Mouse (Mus musculus) adipocyte (in vitro differentiated cells): ENCODE data around the gene Uso1.

Experiments used
- DNase-seq: peaks from one replicate; pipeline ENCODE4 v3.0.0-alpha.2; 2016; ENCODE audit warnings: low spot score

Uso1 gene

GRCm38 (mm10) chr5:92196895-92197811 lies 59.4 kb downstream of the Uso1 start:
- DNase-seq = no peak

DNA sequence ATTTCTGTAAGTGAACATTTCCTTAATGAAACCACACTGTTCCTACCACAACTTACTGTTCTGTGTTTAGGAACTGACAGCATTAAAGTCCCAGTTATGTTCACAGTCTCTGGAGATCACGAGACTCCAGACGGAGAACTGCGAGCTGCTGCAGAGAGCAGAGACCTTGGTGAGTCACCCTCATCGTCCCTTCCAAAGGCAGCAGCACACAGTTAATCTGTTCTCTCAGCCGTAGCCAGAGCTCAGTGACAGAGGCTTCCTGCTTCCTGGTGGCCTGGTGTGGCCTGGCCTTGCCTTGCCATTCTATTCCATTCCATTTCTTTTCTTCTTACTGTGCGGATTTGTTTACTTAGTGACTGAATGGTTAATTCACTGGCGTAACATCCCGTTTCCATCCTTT lies 60.5 kb downstream of the Uso1 start:
- DNase-seq = no peak

- no peak for DNase-seq
Observed at GRCm38 (mm10) chr5:92204162-92205036, 66.7 kb downstream of the Uso1 start.

DNA sequence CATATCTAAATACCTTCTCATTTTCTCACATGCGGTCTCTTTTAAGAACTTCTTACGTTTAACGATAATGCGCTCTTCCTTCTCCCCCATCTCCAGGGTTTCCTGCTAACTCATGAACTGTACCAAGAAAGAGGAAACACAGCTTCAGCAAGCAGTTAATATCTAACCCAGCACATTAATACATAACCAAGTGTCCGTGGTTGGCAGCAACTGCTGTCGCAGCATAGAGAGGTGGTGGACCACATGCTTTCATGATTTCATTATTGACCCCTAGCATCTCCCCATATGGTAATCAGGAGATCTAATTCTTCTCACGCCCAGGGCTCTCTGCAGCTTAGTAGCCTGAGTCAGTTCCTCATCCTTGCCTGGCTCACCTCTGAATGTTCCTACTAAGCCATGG lies 67.4 kb downstream of the Uso1 start:
- DNase-seq = no peak

DNA sequence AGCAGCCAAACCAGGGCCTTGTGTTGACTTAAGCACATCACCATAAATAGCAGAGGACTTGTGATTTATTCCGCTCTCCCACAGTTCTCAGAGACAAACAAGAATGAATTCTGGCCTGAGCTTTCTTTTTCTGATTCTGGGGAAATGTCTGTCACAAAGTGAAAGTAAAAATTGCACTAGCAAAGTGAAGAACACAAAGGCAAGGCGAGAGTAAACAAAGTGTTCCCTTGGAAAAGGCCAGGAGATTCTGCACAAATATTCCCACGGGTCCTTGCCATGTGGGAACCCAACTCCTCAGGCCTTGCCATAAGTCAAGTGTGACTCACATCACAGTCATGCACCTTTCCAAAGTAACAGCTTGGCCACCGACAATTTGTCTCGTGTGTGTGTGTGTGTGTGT lies 68.0 kb downstream of the Uso1 start:
- peak; percentile 96 for DNase-seq

DNA sequence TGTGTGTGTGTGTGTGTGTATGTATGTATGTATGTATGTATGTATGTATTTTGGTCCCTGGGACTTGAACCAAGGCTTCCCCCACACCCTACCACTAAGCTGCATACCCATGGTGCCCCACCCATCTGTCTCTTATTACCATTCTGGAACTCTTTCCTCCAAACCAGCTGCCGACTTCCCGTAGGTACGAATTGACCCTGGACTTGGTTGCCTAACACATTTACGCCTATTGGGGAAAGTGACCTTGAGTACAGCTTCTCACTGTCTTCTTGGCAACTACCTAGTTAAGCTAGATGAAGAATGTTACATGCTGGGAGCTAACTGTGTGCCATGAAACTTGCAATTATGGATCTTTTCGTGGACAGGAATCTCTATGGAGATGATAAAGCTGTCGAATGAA lies 68.4 kb downstream of the Uso1 start:
- DNase-seq = peak; percentile 33

GRCm38 (mm10) chr5:92210205-92210604 lies 72.5 kb downstream of the Uso1 start:
- no peak for DNase-seq

- DNase-seq = peak; percentile 82
Observed at GRCm38 (mm10) chr5:92212231-92212630, 74.5 kb downstream of the Uso1 start.

DNA sequence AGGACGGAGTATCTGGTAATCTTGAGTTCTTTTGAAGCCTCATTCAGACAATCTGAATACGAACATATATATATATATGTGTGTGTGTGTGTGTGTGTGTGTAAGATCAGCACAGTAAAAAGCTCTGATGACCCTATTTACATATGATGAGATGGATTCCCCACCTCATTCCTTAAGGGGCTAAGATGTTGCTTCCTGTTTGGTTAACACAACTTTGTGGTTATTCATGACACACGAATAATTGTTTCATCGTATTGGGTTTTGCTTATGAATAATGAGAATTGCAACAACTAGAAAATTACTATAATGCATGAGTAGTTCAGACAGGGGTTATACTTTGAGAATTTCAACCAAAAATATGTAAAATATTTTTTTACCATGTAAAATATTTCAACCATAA lies 77.6 kb downstream of the Uso1 start, which contains the start of gene U90926:
TSS of gene U90926 (minus strand) at position 101 of the 400 bp plus-strand sequence.
- no peak for DNase-seq

DNA sequence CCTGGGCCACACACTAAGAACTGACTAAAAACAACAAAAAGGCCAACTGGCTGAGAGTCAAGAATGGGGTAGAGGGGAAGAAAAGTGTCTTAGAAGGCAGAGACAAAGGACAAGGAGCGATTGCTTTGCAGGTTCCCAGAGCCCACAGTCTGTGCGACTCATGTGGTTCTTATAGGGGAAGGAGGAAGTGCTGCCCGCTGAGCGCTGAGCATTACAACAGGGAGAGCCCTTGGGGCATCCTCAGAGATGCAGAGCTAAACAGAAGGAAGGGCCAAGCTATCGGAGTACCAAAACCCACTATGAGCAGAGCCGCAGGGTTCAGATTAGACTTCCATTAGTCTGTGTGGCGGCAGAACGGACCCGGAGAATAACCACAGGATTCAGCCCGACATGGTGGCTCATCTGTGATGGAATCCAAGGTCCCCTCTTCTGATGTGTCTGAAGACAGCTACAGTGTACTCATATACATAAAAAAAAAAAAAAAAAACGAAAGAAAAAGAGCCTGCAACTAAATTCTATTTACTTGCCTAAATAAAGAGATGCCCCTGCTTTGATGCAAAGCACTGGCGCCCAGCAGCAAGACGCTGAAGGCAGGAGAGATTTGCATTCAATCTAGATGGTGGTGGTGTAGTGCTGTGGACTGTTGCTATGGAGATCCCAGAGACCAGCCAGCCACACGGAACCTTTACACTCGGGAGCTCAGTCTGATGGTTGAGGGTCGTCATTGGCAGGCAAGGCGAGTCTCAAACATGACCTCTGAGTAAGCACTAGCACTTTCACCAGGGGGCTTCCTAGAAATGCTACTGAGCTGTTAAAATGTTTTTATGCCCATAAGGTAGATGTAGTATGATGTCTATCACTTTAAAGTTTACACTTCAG lies 81.4 kb downstream of the Uso1 start:
- DNase-seq = no peak

- DNase-seq = peak; percentile 82
Observed at GRCm38 (mm10) chr5:92219826-92220225, 82.1 kb downstream of the Uso1 start.

- DNase-seq = peak; percentile 56
Observed at GRCm38 (mm10) chr5:92220287-92220902, 82.7 kb downstream of the Uso1 start.

DNA sequence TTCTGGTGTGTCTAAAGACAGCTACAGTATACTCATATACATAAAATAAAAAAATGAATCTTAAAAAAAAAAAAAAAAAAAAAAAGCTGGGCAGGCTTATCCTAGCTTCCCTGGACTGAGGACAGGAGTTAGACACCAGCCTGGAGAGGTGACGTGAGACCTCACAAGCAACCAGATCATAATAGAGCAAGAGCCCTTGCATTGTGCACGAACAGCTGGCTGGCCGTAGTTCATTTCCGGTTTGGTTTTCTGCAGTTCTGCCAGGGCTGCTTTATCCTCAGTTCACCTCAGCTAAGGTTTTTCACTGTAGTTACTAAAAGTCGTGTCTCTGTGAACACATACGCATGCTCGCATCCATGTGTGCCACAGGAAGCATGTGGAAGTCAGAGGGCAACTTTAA lies 90.0 kb downstream of the Uso1 start:
- no peak for DNase-seq

DNA sequence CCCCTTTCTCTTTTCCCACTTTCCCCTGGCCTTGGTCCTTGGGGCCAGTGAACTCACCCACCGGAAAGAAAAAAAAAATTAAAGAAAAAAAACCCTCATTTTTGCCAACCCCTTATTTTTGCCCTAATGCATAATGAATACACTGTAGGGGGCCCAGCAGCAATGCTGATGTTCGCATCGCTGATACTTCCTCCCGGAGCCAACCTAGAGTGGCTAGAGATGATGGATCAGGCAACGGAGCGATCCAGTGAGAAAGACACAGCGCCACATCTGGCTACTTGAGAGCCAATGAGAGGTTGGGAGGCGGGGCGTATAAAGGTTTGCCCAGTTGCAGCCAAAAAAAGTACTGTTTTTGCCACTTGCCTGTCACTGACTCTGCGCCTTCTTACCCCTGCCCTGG lies 91.0 kb downstream of the Uso1 start:
- DNase-seq = no peak

- DNase-seq = no peak
Observed at GRCm38 (mm10) chr5:92229514-92229913, 91.8 kb downstream of the Uso1 start.

DNA sequence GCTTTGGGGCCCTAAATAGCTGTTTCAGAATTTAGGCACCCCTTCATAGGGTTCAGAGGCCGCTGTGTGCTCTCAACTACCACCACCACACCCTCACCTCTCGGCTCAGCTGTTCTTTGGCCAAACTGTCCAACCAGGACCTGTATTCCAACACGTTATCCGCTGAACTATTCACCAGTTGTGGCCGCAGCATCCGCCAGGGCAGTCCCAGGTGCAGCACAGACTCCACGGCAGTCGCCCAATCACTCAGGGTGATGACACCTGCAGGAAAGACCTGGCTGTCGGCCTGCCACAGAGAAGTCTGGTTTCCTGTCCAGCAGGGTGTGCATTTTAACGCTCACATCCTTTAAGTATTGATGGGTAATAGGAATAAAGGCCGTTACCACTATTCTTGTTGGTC lies 92.6 kb downstream of the Uso1 start:
- DNase-seq = no peak

DNA sequence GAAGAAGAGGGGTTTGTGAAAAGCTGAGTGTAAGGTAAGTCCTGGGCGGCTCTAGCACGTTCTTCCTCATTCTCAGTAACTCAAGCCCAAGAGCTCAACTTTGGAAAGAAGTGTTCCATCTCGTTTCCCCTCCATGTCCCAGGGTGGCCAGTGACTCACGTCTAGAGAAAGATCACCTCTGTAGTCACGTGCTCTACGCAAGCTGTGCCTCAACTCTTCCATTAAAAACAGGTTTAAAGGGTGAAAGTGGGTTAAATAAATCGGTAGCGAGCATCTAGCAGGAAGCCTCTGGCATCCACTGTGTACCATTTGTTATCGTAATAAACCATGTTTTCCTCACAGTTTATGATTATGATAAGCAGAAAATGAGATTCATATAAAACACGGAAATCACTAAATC lies 94.1 kb downstream of the Uso1 start:
- no peak for DNase-seq

GRCm38 (mm10) chr5:92233366-92233765 lies 95.6 kb downstream of the Uso1 start:
- DNase-seq = no peak

DNA sequence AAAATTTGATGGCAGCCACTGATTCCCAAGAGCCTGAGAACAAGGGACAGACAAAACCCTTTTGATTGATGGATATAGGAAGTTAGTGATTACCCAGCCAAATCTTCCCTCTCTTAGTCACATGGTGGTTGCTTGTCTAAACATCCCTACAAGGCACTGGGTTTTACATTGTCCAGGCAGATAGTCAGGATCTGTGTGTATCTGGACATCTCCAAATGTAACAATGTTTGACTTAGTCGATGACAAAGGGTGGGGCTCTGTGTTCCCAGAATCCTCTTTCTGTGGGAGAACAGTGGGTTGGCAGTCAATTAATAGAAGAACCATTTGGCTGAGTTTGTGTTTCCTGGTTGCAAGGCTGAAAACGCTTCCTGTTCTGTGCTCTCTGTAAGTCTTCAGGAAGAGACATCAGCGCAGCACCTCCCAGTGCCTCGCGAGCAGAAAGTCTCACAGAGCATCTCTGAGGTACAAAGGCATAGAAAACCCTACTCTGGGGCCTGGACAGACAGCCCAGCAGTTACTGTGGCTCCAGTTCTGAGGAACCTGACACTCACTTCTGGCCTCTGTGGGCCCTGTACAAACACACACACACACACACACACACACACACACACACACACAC lies 97.3 kb downstream of the Uso1 start:
- DNase-seq = no peak

DNA sequence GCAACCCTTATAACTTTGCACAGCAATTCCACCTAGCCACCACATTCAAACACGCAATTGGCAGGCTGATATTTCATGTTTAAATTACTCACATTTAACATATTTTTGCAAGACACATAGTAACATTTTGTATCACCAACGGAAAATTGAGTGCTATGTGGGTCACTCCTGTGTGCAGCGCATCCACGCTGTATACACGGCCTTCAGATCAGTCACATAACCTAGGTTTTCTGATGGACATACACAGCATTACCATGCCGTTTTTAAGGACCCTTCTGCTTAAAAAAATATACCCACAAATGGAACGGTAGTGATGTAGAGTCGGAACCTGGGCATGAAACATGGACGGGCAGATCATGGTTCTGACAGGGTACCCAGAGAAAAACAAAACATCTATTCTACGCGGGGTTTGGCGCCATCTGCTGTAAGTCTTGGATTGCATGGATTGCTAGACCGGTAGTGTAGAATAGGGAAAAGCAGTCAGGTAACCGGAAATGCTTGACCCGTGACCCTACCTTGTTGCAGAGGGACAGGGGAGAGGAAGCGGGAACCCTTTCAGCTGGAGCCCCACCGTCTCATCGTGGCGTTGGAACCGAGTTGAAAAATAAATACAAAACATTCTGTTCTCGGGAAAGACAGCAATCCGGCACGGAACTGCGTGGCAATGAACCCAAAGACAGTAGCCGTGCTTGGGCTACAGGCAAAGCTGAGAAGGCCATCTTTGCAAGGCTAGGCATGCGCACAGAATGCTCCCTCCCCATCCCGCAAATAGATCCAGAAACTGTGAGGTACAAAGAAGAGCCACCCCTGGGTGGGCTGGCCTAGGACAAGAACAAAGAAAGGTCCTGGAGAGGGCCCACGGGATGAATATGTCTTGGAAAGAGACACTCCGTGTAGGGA lies 101.8 kb downstream of the Uso1 start:
- DNase-seq = peak; percentile 83
